Mouse (Mus musculus): ENCODE results near the gene Magee1.
"Not testable (repeated sequence)": the region's sequence is repeated elsewhere in the genome, so short reads cannot be mapped to it uniquely, and the experiment has no call there.

Gene Magee1

GRCm38 (mm10) chrX:105120275-105121226 is at the start of gene Magee1:
Magee1 (plus strand) TSS chrX:105120378.
- DNase-seq (ENCODE audit: low read depth), result peak; percentile 22

GRCm38 (mm10) chrX:105079151-105079550 is 41.0 kb upstream of the Magee1 start:
- DNase-seq (ENCODE audit: low read depth), result no peak

- DNase-seq (ENCODE audit: low read depth), result peak; percentile 83
These were observed 40.5 kb upstream of the Magee1 start, which contains the start of gene Pbdc1 for GRCm38 (mm10) chrX:105079615-105080092. Pbdc1 (plus strand) TSS chrX:105079756.

- no peak for DNase-seq (ENCODE audit: low read depth)
These were observed 40.1 kb upstream of the Magee1 start for GRCm38 (mm10) chrX:105080096-105080495.

- not testable (repeated sequence) for DNase-seq (ENCODE audit: low read depth)
These were observed 37.2 kb upstream of the Magee1 start for GRCm38 (mm10) chrX:105083013-105083412.

- peak; percentile 31 for DNase-seq (ENCODE audit: low read depth)
These were observed 16.0 kb upstream of the Magee1 start for GRCm38 (mm10) chrX:105104175-105104574.

GRCm38 (mm10) chrX:105114994-105115393 is 5.2 kb upstream of the Magee1 start:
- DNase-seq (ENCODE audit: low read depth), result no peak

- peak; percentile 31 for DNase-seq (ENCODE audit: low read depth)
These were observed 1.2 kb downstream of the Magee1 start for GRCm38 (mm10) chrX:105121227-105121865.

GRCm38 (mm10) chrX:105124903-105125302 is 4.7 kb downstream of the Magee1 start:
- DNase-seq (ENCODE audit: low read depth), result no peak

GRCm38 (mm10) chrX:105151872-105152461 is 31.8 kb downstream of the Magee1 start:
- DNase-seq (ENCODE audit: low read depth), result no peak

GRCm38 (mm10) chrX:105165007-105165406 is 44.8 kb downstream of the Magee1 start:
- not testable (repeated sequence) for DNase-seq (ENCODE audit: low read depth)

- DNase-seq (ENCODE audit: low read depth), result no peak
These were observed 47.0 kb downstream of the Magee1 start for GRCm38 (mm10) chrX:105167217-105167616.

All from c-Kit-positive CD71-negative TER-119-negative erythroid progenitor cells, embryonic 14.5 days (primary cell).